12 mouse cellular contexts compared by ENCODE assay signal in genomic region chr1:181769392-181769791, GRCm38 (mm10).
A peak's percentile ranks its signal among the peaks of the same experiment; 100 is the strongest.
DNase-seq lines count a peak whose midpoint lies in the region; ATAC-seq and TF ChIP-seq lines count a peak whose summit lies in the region.
"Had no signal": no experiment of that assay in that cellular context is flagged by ENCODE, and none has a peak within 500 bp of the region (broad histone marks: within the 10 kb centered on the region; RNA-seq: fewer than 3 reads in every experiment).

No protein-coding gene starts in this region.

- peak; percentile 14 for DNase-seq in gastrocnemius, postnatal 10 days
- no peak for DNase-seq in gastrocnemius, postnatal 25 days
- DNase-seq in lung, adult 2 months = no peak
- no peak for DNase-seq in lung, adult 18-20 months
- DNase-seq in ES-CJ7 (ENCODE audit: low read depth, low spot score) = peak; percentile 74
- DNase-seq in embryonic facial prominence, embryonic 11.5 days (ENCODE audit: low spot score) = peak; percentile 37
- DNase-seq in cerebellum, adult 11 months = no peak
- DNase-seq: gastrocnemius, postnatal 14 days had no signal

- WGBS in lung, adult 2 months = 62% methylated on average over 14 of the region's 14 CpGs
- WGBS in embryonic facial prominence, embryonic 11.5 days = 52% methylated on average over 14 of the region's 14 CpGs
- WGBS in kidney, embryonic 15.5 days = 58% methylated on average over 14 of the region's 14 CpGs

- H3K4me2 ChIP-seq in embryonic facial prominence, embryonic 11.5 days (ENCODE audit: low read depth, low read length) = no peak overlapping the region
- no peak overlapping the region for H3K4me2 ChIP-seq in kidney, embryonic 15.5 days
- H3K4me2 ChIP-seq: neural tube, embryonic 12.5 days had no signal

- ATAC-seq in embryonic facial prominence, embryonic 11.5 days (replicated peaks; ENCODE audit: insufficient number of reproducible peaks, low FRiP score, low TSS enrichment, low read depth) = no peak
- no peak for ATAC-seq in kidney, embryonic 15.5 days (replicated peaks; ENCODE audit: low FRiP score)

- H3K9me3 ChIP-seq in embryonic facial prominence, embryonic 11.5 days (replicated peaks; ENCODE audit: control insufficient read depth, low read length) = no peaks in the 10 kb centered on the region
- H3K9me3 ChIP-seq in kidney, embryonic 15.5 days (replicated peaks) = 0 out of 2 replicates have a peak, but pooled peaks cover 2% of the 10 kb centered on the region
- H3K9me3 ChIP-seq: neural tube, embryonic 12.5 days had no signal

- H3K9ac ChIP-seq in embryonic facial prominence, embryonic 11.5 days (replicated peaks; ENCODE audit: low read length) = no peak overlapping the region
- H3K9ac ChIP-seq in kidney, embryonic 15.5 days = no peak overlapping the region
- H3K9ac ChIP-seq: neural tube, embryonic 12.5 days had no signal

- TF ChIP-seq CTCF in lung, adult 2 months (IDR thresholded peaks at IDR 0.05; ENCODE audit: insufficient read depth, low read length) = peak; percentile 37; the same call in 1 of the 2 replicates

- no peak for TF ChIP-seq POLR2A in lung, adult 2 months (IDR thresholded peaks at IDR 0.05; ENCODE audit: borderline replicate concordance, extremely low read depth, low read depth, low read length)

- H3K27ac ChIP-seq in embryonic facial prominence, embryonic 11.5 days (replicated peaks; ENCODE audit: low read depth, low read length) = no peak overlapping the region
- H3K27ac ChIP-seq in kidney, embryonic 15.5 days = no peak overlapping the region
- H3K27ac ChIP-seq: hindbrain, embryonic 10.5 days; neural tube, embryonic 12.5 days had no signal

- H3K27me3 ChIP-seq in embryonic facial prominence, embryonic 11.5 days (ENCODE audit: control insufficient read depth, insufficient read depth, low read length) = no peaks in the 10 kb centered on the region
- no peaks in the 10 kb centered on the region for H3K27me3 ChIP-seq in kidney, embryonic 15.5 days
- H3K27me3 ChIP-seq: CH12.LX; neural tube, embryonic 12.5 days had no signal

- no peak overlapping the region for H3K4me3 ChIP-seq in lung, adult 2 months (replicated peaks; ENCODE audit: extremely low read depth, low read depth, low read length)
- H3K4me3 ChIP-seq in embryonic facial prominence, embryonic 11.5 days (ENCODE audit: low read depth, low read length) = no peak overlapping the region
- H3K4me3 ChIP-seq in kidney, embryonic 15.5 days (replicated peaks) = no peak overlapping the region
- H3K4me3 ChIP-seq: hindbrain, embryonic 10.5 days; neural tube, embryonic 12.5 days had no signal

- no peaks in the 10 kb centered on the region for H3K36me3 ChIP-seq in embryonic facial prominence, embryonic 11.5 days (replicated peaks; ENCODE audit: control insufficient read depth, insufficient read depth, low read depth, low read length)
- no peaks in the 10 kb centered on the region for H3K36me3 ChIP-seq in kidney, embryonic 15.5 days
- H3K36me3 ChIP-seq: hindbrain, embryonic 10.5 days; neural tube, embryonic 12.5 days had no signal

- no peaks in the 10 kb centered on the region for H3K4me1 ChIP-seq in lung, adult 2 months (ENCODE audit: control insufficient read depth, insufficient read depth, low read length)
- H3K4me1 ChIP-seq in embryonic facial prominence, embryonic 11.5 days (ENCODE audit: control insufficient read depth, insufficient read depth, low read length) = no peaks in the 10 kb centered on the region
- H3K4me1 ChIP-seq in kidney, embryonic 15.5 days = no peaks in the 10 kb centered on the region
- H3K4me1 ChIP-seq: hindbrain, embryonic 10.5 days; neural tube, embryonic 12.5 days had no signal

Comparison
In these comparisons a context has a peak if more than half of its experiments do, and no peak if none do; other contexts are left out.
1. DNase-seq: peak in gastrocnemius, postnatal 10 days (single experiment), ES-CJ7 (single experiment) and embryonic facial prominence, embryonic 11.5 days (single experiment); none in gastrocnemius, postnatal 25 days (single experiment), lung, adult 2 months (single experiment), lung, adult 18-20 months (0 of 2) and cerebellum, adult 11 months (single experiment).